Mouse (Mus musculus): ENCODE data around the gene Cldn12. TPM values are rescaled to one million over a fixed set of nuclear protein-coding genes. Genes with fewer than 3 reads are reported as not detected.

The Cldn12 gene
- total RNA-seq, 4 experiments from 2014 or later: 12.1 to 15.5 (median 14.1) TPM

DNA sequence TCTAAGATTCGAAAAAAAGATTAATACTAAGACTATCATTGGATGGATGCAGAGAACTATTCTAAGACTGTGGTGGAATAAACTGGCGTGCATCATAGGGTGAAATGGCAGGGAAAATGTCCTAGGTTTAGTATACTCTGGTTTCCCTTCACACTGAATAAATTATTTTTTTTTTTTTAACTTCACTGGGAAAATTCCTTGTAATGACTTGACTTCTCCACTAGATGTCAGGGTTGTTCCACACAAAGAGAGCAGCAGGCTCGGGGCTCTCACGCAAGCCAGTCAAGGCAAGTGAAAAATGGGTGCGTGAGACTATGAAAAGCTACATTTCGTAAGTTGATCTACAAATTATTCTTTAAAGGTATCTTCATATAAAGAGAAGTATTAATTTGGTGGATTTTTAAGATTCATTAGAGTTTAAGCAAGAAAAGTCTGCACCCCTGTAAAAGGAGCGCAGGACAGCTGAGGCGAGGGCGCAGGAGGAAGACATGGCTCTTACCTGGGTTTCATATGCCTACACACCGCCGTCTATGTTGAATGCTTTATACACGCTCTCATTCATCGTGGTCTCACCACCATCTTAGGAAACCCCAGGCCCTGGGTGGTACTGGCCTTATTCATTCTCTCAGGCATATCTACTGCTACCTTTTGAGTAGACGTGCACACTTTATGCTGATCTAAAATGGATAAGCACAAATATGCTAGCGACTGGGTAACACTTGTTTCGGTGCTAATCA lies 20.3 kb downstream of the Cldn12 start:
- DNase-seq (ENCODE audit: low spot score in 2 of 2): no peak

DNA sequence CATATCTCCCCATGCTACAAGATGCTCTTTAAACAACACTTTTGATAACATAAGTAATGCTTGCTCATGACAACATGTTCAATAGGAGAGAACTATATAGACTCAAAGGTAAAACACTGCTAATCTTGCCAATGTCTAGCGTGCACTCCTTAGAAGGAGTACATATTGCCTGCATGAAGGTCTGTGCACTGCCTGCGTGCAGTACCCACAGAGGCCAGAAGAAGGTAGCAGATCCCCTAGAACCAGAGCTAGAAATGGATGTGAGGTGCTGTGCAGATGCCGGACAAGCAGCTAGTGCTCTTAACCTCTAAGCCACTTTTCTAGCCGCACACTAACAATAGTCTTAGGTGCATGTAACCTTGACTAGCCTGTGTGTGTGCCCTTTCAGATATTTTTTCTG lies 22.6 kb downstream of the Cldn12 start:
- DNase-seq (ENCODE audit: low spot score in 2 of 2): no peak

DNA sequence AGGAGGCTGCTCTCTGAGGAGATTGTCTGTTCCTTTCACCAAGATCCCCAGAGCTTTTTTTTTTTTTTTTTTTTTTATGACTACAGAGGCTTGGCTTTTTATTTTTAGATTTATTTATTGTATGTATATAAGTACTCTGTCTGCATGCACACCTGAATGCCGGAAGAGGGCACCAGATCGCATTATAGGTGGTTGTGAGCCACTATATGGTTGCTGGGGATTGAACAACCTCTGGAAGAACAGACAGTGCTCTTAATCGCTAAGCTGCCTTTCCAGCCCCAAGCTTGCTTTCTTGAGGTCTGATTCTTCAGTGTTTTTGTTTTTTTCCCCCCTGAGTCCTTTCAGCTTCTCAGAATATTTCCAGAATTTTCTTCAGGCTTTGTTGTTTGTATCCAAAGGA lies 28.7 kb downstream of the Cldn12 start:
- DNase-seq (ENCODE audit: low spot score in 2 of 2): no peak

DNA sequence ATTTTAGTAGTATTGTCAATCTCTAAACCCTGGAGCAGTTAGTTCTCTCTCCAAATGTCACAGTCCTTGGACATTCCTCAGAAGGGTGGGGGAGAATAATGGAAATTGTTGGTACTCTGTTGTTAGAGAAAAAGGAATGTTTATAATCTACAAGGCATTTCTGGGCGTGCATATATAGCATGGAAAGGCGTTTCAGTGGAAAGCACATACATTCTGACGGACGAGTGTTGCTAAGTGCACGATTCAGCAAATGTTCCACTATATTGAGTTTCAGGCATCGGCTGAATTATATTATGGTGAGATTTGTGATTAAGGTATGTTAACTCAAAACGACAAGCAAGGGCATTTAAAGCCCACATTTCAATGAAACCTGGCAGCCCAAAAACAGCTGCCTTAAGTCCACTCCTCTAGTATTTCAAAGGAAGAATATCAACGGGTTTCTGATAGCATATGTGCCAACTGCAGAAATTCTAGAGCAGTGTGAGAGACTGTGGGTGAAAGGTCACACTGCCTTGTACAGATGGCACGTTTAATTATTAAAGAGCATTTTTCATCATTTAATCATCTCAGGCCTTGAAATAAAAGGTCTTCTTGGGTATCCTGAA lies 31.4 kb downstream of the Cldn12 start:
- no peak for DNase-seq (ENCODE audit: low spot score in 2 of 2)

DNA sequence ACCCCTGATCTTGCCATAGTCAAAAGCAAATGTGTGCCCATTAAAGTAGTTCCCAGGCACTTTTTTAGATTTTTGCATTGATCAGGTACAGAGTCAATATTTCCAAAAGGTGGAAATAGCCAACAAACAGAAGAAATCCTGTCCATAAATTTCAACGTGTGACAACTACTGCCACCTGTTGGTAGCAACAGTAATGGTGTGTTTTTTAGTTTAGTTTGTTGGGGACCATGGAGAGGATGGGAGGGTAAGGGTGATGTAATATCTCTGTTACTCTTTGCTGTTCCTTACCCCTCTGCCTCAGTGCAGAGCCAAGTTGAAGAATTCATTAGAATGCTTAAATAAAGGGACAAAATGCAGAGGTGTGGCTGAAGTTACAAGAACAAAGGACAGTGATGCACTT lies 33.1 kb downstream of the Cldn12 start:
- no peak for DNase-seq (ENCODE audit: low spot score in 2 of 2)

DNA sequence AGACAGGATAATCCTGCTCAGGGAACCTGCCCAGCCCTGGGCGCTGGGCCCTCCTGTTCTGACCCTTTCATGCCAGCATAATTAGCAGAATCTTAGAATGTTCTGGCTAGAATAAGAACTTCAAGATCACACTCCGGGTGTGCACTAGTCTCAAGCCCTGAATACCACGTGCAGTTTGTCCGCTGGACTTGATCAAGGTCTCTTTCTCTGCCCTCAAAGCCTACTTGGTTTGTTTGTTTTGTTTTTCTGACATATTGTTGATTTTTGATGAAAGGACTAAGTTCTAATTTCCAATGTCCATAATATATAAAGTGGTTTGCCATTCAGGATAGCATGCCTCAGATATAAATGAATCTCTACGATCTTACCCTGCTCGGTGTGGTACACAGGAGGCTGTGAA lies 35.7 kb downstream of the Cldn12 start, which contains the start of gene 1700015F17Rik:
Gene 1700015F17Rik (minus strand): TSS at position 101 of the 400 bp plus-strand sequence.
- no peak for DNase-seq (ENCODE audit: low spot score in 2 of 2)

DNA sequence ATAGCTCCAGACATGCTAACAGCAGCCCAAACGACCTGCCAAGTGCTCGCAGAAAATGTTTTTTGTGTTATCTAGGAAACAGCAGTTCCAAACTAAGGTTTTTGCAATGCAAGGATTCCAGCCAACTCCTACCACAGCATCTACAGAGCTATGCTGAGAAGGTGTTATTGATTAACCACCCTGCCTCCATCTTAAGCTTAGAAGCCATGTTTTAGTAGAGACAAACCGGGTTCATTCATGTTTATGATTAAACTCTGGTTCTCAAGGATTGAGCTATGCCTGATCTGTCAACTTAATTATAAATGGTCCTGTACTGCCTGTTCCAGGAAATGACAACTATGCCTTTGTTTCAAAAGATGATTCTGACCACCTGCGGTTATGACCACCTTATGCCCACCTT lies 38.6 kb downstream of the Cldn12 start:
- DNase-seq (ENCODE audit: low spot score in 2 of 2): no peak

DNA sequence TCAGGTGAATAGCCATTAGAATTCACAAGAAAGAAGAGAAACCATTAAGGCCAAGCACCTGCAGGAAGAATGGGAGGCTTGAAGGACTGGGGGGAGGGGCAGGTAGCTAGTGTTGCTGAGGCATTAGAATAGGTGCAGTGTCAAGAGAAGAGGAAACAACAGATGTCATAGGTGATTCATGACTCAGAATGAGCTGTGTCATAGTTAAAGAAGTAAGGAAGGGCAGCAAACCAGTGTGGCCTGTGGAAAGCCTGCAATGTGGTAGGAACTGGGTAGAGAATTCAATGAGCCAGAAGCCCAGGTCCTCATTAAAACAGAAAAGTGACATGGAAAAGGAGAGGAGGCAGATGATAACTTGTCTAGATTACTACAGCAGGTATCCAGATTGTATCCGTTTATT lies 49.5 kb downstream of the Cldn12 start:
- DNase-seq (ENCODE audit: low spot score in 2 of 2): no peak

Other genes starting within 250 kb of the Cldn12 start
- 1 to 10 TPM; 2.2 to 2.8 (median 2.3) TPM for gene Cdk14, start 94.6 kb downstream of the Cldn12 start, total RNA-seq (2022)
- gene 1700015F17Rik, start 35.8 kb downstream of the Cldn12 start, total RNA-seq (2022): not detected
- gene Gtpbp10, start 44.6 kb upstream of the Cldn12 start, total RNA-seq (2022): 10 to 100 TPM in 1 of 4 experiments, 1 to 10 TPM in 3; 6.7 to 10.0 (median 7.6) TPM
- gene Gm8773, start 58.8 kb upstream of the Cldn12 start, total RNA-seq (2022): not detected
- under 1 TPM in 1 of 4 experiments, not detected in 3; 0.41 TPM for gene Cfap69, start 149.3 kb upstream of the Cldn12 start, total RNA-seq (2022)
- under 1 TPM; 0.27 to 0.41 (median 0.37) TPM for gene Steap2, start 179.6 kb upstream of the Cldn12 start, total RNA-seq (2022)
- not detected for gene Steap1, start 234.4 kb upstream of the Cldn12 start, total RNA-seq (2022)

Measured in gastrocnemius, adult 8-10 months (tissue).